20 mouse cellular contexts compared by ENCODE assay signal in genomic region chr15:21437924-21438323, GRCm38 (mm10).
DNase-seq lines count a peak whose midpoint lies in the region; ATAC-seq lines count a peak whose summit lies in the region.
"Had no signal": no experiment of that assay in that cellular context is flagged by ENCODE, and none has a peak within 500 bp of the region (broad histone marks: within the 10 kb centered on the region; RNA-seq: fewer than 3 reads in every experiment).

No protein-coding gene starts in this region.

- H3K27ac ChIP-seq in hindbrain, embryonic 12.5 days = no peak overlapping the region
- H3K27ac ChIP-seq in hindbrain, embryonic 10.5 days = no peak overlapping the region
- H3K27ac ChIP-seq in midbrain, embryonic 13.5 days = no peak overlapping the region
- H3K27ac ChIP-seq in midbrain, embryonic 15.5 days = no peak overlapping the region
- no peak overlapping the region for H3K27ac ChIP-seq in midbrain, embryonic 14.5 days (replicated peaks; ENCODE audit: low read depth, low read length)
- H3K27ac ChIP-seq: embryonic facial prominence, embryonic 10.5 days; forebrain, embryonic 13.5 days; heart, adult 2 months; heart, embryonic 15.5 days had no signal

- H3K27me3 ChIP-seq in hindbrain, embryonic 12.5 days = no peaks in the 10 kb centered on the region
- no peaks in the 10 kb centered on the region for H3K27me3 ChIP-seq in hindbrain, embryonic 10.5 days (ENCODE audit: insufficient read depth, poor library complexity, severe bottlenecking)
- no peaks in the 10 kb centered on the region for H3K27me3 ChIP-seq in midbrain, embryonic 13.5 days
- H3K27me3 ChIP-seq in midbrain, embryonic 15.5 days (replicated peaks) = no peaks in the 10 kb centered on the region
- no peaks in the 10 kb centered on the region for H3K27me3 ChIP-seq in midbrain, embryonic 14.5 days (ENCODE audit: control insufficient read depth, insufficient read depth, low read length)
- H3K27me3 ChIP-seq: CH12.LX; forebrain, embryonic 13.5 days; heart, embryonic 15.5 days; Patski had no signal

- no peak overlapping the region for H3K4me3 ChIP-seq in hindbrain, embryonic 12.5 days
- no peak overlapping the region for H3K4me3 ChIP-seq in hindbrain, embryonic 10.5 days
- no peak overlapping the region for H3K4me3 ChIP-seq in midbrain, embryonic 13.5 days (replicated peaks)
- H3K4me3 ChIP-seq in midbrain, embryonic 15.5 days = no peak overlapping the region
- no peak overlapping the region for H3K4me3 ChIP-seq in midbrain, embryonic 14.5 days (replicated peaks; ENCODE audit: low read depth, low read length)
- H3K4me3 ChIP-seq: embryonic facial prominence, embryonic 10.5 days; forebrain, embryonic 13.5 days; heart, adult 2 months; heart, embryonic 15.5 days had no signal

- no peak overlapping the region for H3K4me2 ChIP-seq in hindbrain, embryonic 12.5 days (replicated peaks)
- no peak overlapping the region for H3K4me2 ChIP-seq in midbrain, embryonic 13.5 days (replicated peaks)
- no peak overlapping the region for H3K4me2 ChIP-seq in midbrain, embryonic 15.5 days
- H3K4me2 ChIP-seq in midbrain, embryonic 14.5 days (ENCODE audit: low read length) = no peak overlapping the region
- H3K4me2 ChIP-seq: forebrain, embryonic 13.5 days; heart, embryonic 11.5 days; heart, embryonic 15.5 days had no signal

- no peak for DNase-seq in hindbrain, embryonic 10.5 days (ENCODE audit: low spot score)
- peak; percentile 8 for DNase-seq in midbrain, embryonic 14.5 days
- DNase-seq in retina, postnatal 1 day = peak; percentile 3
- DNase-seq in layer of hippocampus, adult 9-11 months = no peak
- DNase-seq: adrenal gland, postnatal 14 days; cerebellum, adult 18-20 months; cerebellum, adult 9-11 months; gastrocnemius, postnatal 36 days; heart, adult 2 months; heart, postnatal 14 days had no signal

- H3K9ac ChIP-seq in hindbrain, embryonic 12.5 days = no peak overlapping the region
- H3K9ac ChIP-seq in midbrain, embryonic 13.5 days (replicated peaks) = no peak overlapping the region
- no peak overlapping the region for H3K9ac ChIP-seq in midbrain, embryonic 15.5 days
- H3K9ac ChIP-seq in midbrain, embryonic 14.5 days (replicated peaks; ENCODE audit: low read length) = no peak overlapping the region
- H3K9ac ChIP-seq: forebrain, embryonic 13.5 days; heart, embryonic 15.5 days had no signal

- no peaks in the 10 kb centered on the region for H3K36me3 ChIP-seq in hindbrain, embryonic 12.5 days
- no peaks in the 10 kb centered on the region for H3K36me3 ChIP-seq in hindbrain, embryonic 10.5 days
- H3K36me3 ChIP-seq in midbrain, embryonic 13.5 days = no peaks in the 10 kb centered on the region
- H3K36me3 ChIP-seq in midbrain, embryonic 15.5 days (replicated peaks) = no peaks in the 10 kb centered on the region
- no peaks in the 10 kb centered on the region for H3K36me3 ChIP-seq in midbrain, embryonic 14.5 days (ENCODE audit: control insufficient read depth, insufficient read depth, low read length)
- H3K36me3 ChIP-seq: embryonic facial prominence, embryonic 10.5 days; heart, embryonic 15.5 days had no signal

- no peaks in the 10 kb centered on the region for H3K9me3 ChIP-seq in hindbrain, embryonic 12.5 days (replicated peaks)
- H3K9me3 ChIP-seq in hindbrain, embryonic 10.5 days = no peaks in the 10 kb centered on the region
- no peaks in the 10 kb centered on the region for H3K9me3 ChIP-seq in midbrain, embryonic 13.5 days
- no peaks in the 10 kb centered on the region for H3K9me3 ChIP-seq in midbrain, embryonic 15.5 days
- H3K9me3 ChIP-seq in midbrain, embryonic 14.5 days (ENCODE audit: control insufficient read depth, low read length) = no peaks in the 10 kb centered on the region
- H3K9me3 ChIP-seq: embryonic facial prominence, embryonic 10.5 days; forebrain, embryonic 13.5 days; heart, embryonic 15.5 days had no signal

- H3K4me1 ChIP-seq in hindbrain, embryonic 12.5 days = no peaks in the 10 kb centered on the region
- H3K4me1 ChIP-seq in hindbrain, embryonic 10.5 days (replicated peaks) = no peaks in the 10 kb centered on the region
- peaks cover 5% of the 10 kb centered on the region; the same call in 1 of the 2 replicates for H3K4me1 ChIP-seq in midbrain, embryonic 13.5 days (replicated peaks)
- H3K4me1 ChIP-seq in midbrain, embryonic 15.5 days = no peaks in the 10 kb centered on the region
- H3K4me1 ChIP-seq in midbrain, embryonic 14.5 days (ENCODE audit: control insufficient read depth, insufficient read depth, low read length) = no peaks in the 10 kb centered on the region
- H3K4me1 ChIP-seq: embryonic facial prominence, embryonic 10.5 days; forebrain, embryonic 13.5 days; heart, embryonic 15.5 days had no signal

- ATAC-seq in hindbrain, embryonic 12.5 days (ENCODE audit: low FRiP score) = peak; percentile 67
- 0 out of 2 replicates have a peak, but pooled peaks have one; percentile 6 for ATAC-seq in midbrain, embryonic 13.5 days
- no peak for ATAC-seq in midbrain, embryonic 15.5 days (replicated peaks)
- ATAC-seq in midbrain, embryonic 14.5 days (ENCODE audit: low FRiP score, low TSS enrichment) = no peak
- ATAC-seq: activated CD4-positive, CD25-positive, alpha-beta regulatory T cell, adult 4 months; forebrain, embryonic 13.5 days; Patski had no signal

Comparison
In these comparisons a context has a peak if more than half of its experiments do, and no peak if none do; other contexts are left out.
1. ATAC-seq: peak in hindbrain, embryonic 12.5 days (single experiment) and midbrain, embryonic 13.5 days (single experiment); none in midbrain, embryonic 15.5 days (single experiment) and midbrain, embryonic 14.5 days (single experiment).
2. DNase-seq: peak in midbrain, embryonic 14.5 days (single experiment) and retina, postnatal 1 day (single experiment); none in hindbrain, embryonic 10.5 days (single experiment) and layer of hippocampus, adult 9-11 months (single experiment).